Mouse (Mus musculus) neural tube, embryonic 12.5 days (tissue): Measurements from ENCODE around the gene Ubl5. TPM values are rescaled to one million over a fixed set of nuclear protein-coding genes. Genes with fewer than 3 reads are reported as not detected.
"Not testable (repeated sequence)": the region's sequence is repeated elsewhere in the genome, so short reads cannot be mapped to it uniquely, and the experiment has no call there.

Experiments
- ATAC-seq: fragments of 200-750 bp; cut with Nextera tagmentation; 2 replicates; pipeline ENCODE4 v1.8.0; 2017; ENCODE audit warnings: low read depth, mild to moderate bottlenecking, moderate TSS enrichment, moderate library complexity; ENCODE audit not compliant: low FRiP score
- H3K27ac ChIP-seq: fragments of 300-500 bp; sonication (generic); 2 replicates; pipeline ENCODE4 v1.5.1; 2016
- H3K27me3 ChIP-seq: fragments of 300-500 bp; sonication (generic); replicated peaks from 2 replicates; pipeline ENCODE4 v1.6.1; 2016; ENCODE audit warnings: mild to moderate bottlenecking
- H3K36me3 ChIP-seq: fragments of 300-500 bp; sonication (generic); 2 replicates; pipeline ENCODE4 v1.6.1; 2016; ENCODE audit warnings: mild to moderate bottlenecking
- H3K4me1 ChIP-seq: fragments of 300-500 bp; sonication (generic); 2 replicates; pipeline ENCODE4 v1.6.1; 2016
- H3K4me2 ChIP-seq: fragments of 300-500 bp; sonication (generic); replicated peaks from 2 replicates; pipeline ENCODE4 v1.6.1; 2016; ENCODE audit warnings: mild to moderate bottlenecking
- H3K4me3 ChIP-seq: fragments of 300-500 bp; sonication (generic); 2 replicates; pipeline ENCODE4 v1.5.1; 2016
- H3K9ac ChIP-seq: fragments of 300-500 bp; sonication (generic); 2 replicates; pipeline ENCODE4 v1.6.1; 2016; ENCODE audit warnings: mild to moderate bottlenecking
- H3K9me3 ChIP-seq: fragments of 300-500 bp; sonication (generic); 2 replicates; pipeline ENCODE4 v1.6.1; 2016; ENCODE audit warnings: mild to moderate bottlenecking
- WGBS: fragments of 180-500 bp; shearing (Covaris S2); methylation state at CpG from one replicate; pipeline ENCODE4 v1.1.7; 2016; 5-methylcytosine and 5-hydroxymethylcytosine counted together
- polyA plus RNA-seq: library from polyadenylated mRNA; unstranded; fragments of >200 nt; fragmentation: Nextera tagmentation; extraction: Ambion mirVana; gene quantifications from 2 replicates; pipeline ENCODE4 v1.2.1, GENCODE M21; 2016

The Ubl5 gene
- polyA plus RNA-seq, 1 experiment from 2014 or later: 463 TPM

GRCm38 (mm10) chr9:20685081-20685861 is 42.6 kb downstream of the Ubl5 start:
- Histone ChIP-seq H3K36me3 (no peaks in the 10 kb centered on the region), H3K9me3 (no peaks in the 10 kb centered on the region), H3K9ac (no peak overlapping the region), H3K27me3 (no peaks in the 10 kb centered on the region), H3K4me2 (no peak overlapping the region), H3K27ac (no peak overlapping the region), H3K4me1 (peaks cover 10% of the 10 kb centered on the region), H3K4me3 (no peak overlapping the region)
- no peak for ATAC-seq
- 57% methylated on average over 17 of the region's 17 CpGs for WGBS

DNA sequence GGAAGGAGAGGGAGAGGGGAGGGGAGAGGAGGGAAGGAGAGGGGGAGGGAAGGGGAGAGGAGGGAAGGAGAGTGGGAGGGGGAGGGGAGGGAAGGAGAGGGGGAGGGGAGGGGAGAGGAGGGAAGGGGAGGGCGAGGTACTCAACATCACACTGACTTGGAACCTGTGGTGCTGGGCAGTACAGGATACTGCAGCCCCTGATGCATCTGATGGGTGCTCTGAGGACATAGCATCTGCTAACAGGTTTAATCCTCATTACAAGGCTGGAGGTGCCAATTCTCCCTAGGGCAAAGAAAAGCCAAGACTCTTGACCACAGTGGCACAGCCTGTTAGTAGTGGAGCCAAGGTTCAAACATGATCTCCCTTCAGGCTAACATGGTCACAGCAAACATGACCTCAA is 46.7 kb downstream of the Ubl5 start:
- Histone ChIP-seq H3K4me1 (peaks cover 17% of the 10 kb centered on the region), H3K4me2 (peak overlapping the region; percentile 27; the same call in 1 of the 2 replicates), H3K9ac (no peak overlapping the region), H3K9me3 (no peaks in the 10 kb centered on the region), H3K36me3 (no peaks in the 10 kb centered on the region), H3K27ac (peak overlapping the region; percentile 68), H3K27me3 (no peaks in the 10 kb centered on the region), H3K4me3 (no peak overlapping the region)
- 50% methylated on average over 1 of the region's 1 CpGs for WGBS
- ATAC-seq: 0 out of 2 replicates have a peak, but pooled peaks have one; percentile 23

- no peaks in the 10 kb centered on the region for H3K9me3 ChIP-seq
- ATAC-seq: peak; percentile 60
- H3K27me3 ChIP-seq: no peaks in the 10 kb centered on the region
- peak overlapping the region; percentile 27 for H3K4me2 ChIP-seq
- WGBS: 1% methylated on average over 4 of the region's 4 CpGs
- no peak overlapping the region for H3K4me3 ChIP-seq
- no peak overlapping the region for H3K9ac ChIP-seq
- H3K27ac ChIP-seq: peak overlapping the region; percentile 68
- H3K36me3 ChIP-seq: no peaks in the 10 kb centered on the region
- H3K4me1 ChIP-seq: peaks cover 22% of the 10 kb centered on the region
Observed at GRCm38 (mm10) chr9:20689913-20690312, 47.2 kb downstream of the Ubl5 start.

DNA sequence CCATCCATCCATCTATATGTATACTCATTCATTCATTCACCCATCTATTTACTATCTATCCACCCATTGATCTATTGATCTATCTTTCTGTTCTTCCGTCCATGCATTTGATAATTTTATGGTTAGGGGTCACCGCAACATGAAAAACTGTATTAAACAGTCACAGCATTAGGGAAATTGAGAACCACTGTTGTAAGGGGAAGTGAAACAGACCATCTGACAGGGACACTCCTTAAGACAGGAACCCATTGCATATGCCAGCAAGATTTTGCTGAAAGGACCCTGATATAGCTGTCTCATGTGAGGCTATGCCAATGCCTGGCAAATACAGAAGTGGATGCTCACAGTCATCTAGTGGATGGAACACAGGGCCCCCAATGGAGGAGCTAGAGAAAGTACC is 47.8 kb downstream of the Ubl5 start:
- H3K9ac ChIP-seq, ATAC-seq, H3K27ac ChIP-seq, H3K27me3 ChIP-seq, H3K4me3 ChIP-seq, H3K36me3 ChIP-seq, H3K4me2 ChIP-seq, H3K9me3 ChIP-seq: not testable (repeated sequence)
- 85% methylated on average over 2 of the region's 2 CpGs for WGBS
- H3K4me1 ChIP-seq: peaks cover 27% of the 10 kb centered on the region

DNA sequence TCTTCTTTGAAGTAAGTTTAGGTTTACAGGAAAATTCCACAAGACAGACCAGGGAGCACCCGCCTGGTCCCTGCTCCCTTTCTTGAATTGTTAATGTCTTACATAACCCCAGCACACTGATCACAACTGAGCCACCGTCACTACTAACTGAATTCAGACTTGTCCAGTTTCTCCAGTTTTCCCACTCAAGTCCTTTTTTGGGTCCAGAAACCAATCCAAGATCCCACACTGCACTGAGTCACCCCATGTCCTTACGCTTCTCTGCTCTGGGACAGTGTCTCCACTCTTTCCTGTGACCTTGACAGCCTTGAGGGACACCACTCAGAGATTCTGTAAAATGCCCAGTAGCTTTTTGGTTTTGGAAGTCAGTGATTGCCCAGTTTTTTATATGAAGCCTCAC is 50.2 kb downstream of the Ubl5 start:
- Histone ChIP-seq H3K4me2 (no peak overlapping the region), H3K9ac (no peak overlapping the region), H3K9me3 (no peaks in the 10 kb centered on the region), H3K4me3 (no peak overlapping the region), H3K27me3 (no peaks in the 10 kb centered on the region), H3K4me1 (peaks cover 47% of the 10 kb centered on the region), H3K27ac (no peak overlapping the region), H3K36me3 (no peaks in the 10 kb centered on the region)
- no peak for ATAC-seq
- WGBS: 88% methylated on average over 3 of the region's 3 CpGs

GRCm38 (mm10) chr9:20694721-20695235 is 52.1 kb downstream of the Ubl5 start:
- no peak for ATAC-seq
- Histone ChIP-seq H3K27ac (no peak overlapping the region; the same call in 1 of the 2 replicates), H3K27me3 (no peaks in the 10 kb centered on the region), H3K9ac (peak overlapping the region; percentile 52; the same call in 1 of the 2 replicates), H3K4me3 (peak overlapping the region; percentile 24; the same call in 1 of the 2 replicates), H3K4me2 (peak overlapping the region; percentile 62), H3K36me3 (peaks cover under 1% of the 10 kb centered on the region; the same call in 1 of the 2 replicates), H3K4me1 (peaks cover 45% of the 10 kb centered on the region), H3K9me3 (no peaks in the 10 kb centered on the region)
- WGBS: 2% methylated on average over 25 of the region's 25 CpGs

- Histone ChIP-seq H3K27ac (no peak overlapping the region), H3K27me3 (no peaks in the 10 kb centered on the region)
- ATAC-seq: no peak
Observed at GRCm38 (mm10) chr9:20696107-20696712, 53.5 kb downstream of the Ubl5 start.

More at GRCm38 (mm10) chr9:20696107-20696712, 53.5 kb downstream of the Ubl5 start:
- Histone ChIP-seq H3K36me3 (peaks cover 3% of the 10 kb centered on the region; the same call in 1 of the 2 replicates), H3K9me3 (no peaks in the 10 kb centered on the region; the same call in 1 of the 2 replicates), H3K4me1 (peaks cover 38% of the 10 kb centered on the region), H3K4me2 (no peak overlapping the region), H3K9ac (no peak overlapping the region), H3K4me3 (no peak overlapping the region)
- 57% methylated on average over 5 of the region's 5 CpGs for WGBS

Other genes with a start within 250 kb of the Ubl5 start
- gene Zfp26, start 182.7 kb upstream of the Ubl5 start, polyA plus RNA-seq: 25.5 and 25.6 TPM in 2 replicates
- 30.3 and 31.3 TPM in 2 replicates for gene Zfp426, start 150.1 kb upstream of the Ubl5 start, polyA plus RNA-seq
- 142 and 146 TPM in 2 replicates for gene Zfp266, start 121.5 kb upstream of the Ubl5 start, polyA plus RNA-seq
- gene Zfp846, start 61.6 kb upstream of the Ubl5 start, polyA plus RNA-seq: 28.4 and 29.3 TPM in 2 replicates
- gene Fbxl12, start 1.9 kb downstream of the Ubl5 start, polyA plus RNA-seq: 19.4 and 19.9 TPM in 2 replicates
- 52.8 and 56.0 TPM in 2 replicates for gene Pin1, start 9.2 kb downstream of the Ubl5 start, polyA plus RNA-seq
- 89.8 and 93.4 TPM in 2 replicates for gene Olfm2, start 103.5 kb downstream of the Ubl5 start, polyA plus RNA-seq
- 0.47 and 0.75 TPM in 2 replicates for gene Col5a3, start 172.2 kb downstream of the Ubl5 start, polyA plus RNA-seq
- gene Rdh8, start 175.6 kb downstream of the Ubl5 start, polyA plus RNA-seq: not detected in 2 replicates
- gene A230050P20Rik, start 225.8 kb downstream of the Ubl5 start, polyA plus RNA-seq: 1.4 and 1.6 TPM in 2 replicates
- 5.8 and 6.7 TPM in 2 replicates for gene Angptl6, start 236.8 kb downstream of the Ubl5 start, polyA plus RNA-seq
- gene Ppan, start 245.3 kb downstream of the Ubl5 start, polyA plus RNA-seq: 54.1 and 58.6 TPM in 2 replicates